In the genomic region with DNA sequence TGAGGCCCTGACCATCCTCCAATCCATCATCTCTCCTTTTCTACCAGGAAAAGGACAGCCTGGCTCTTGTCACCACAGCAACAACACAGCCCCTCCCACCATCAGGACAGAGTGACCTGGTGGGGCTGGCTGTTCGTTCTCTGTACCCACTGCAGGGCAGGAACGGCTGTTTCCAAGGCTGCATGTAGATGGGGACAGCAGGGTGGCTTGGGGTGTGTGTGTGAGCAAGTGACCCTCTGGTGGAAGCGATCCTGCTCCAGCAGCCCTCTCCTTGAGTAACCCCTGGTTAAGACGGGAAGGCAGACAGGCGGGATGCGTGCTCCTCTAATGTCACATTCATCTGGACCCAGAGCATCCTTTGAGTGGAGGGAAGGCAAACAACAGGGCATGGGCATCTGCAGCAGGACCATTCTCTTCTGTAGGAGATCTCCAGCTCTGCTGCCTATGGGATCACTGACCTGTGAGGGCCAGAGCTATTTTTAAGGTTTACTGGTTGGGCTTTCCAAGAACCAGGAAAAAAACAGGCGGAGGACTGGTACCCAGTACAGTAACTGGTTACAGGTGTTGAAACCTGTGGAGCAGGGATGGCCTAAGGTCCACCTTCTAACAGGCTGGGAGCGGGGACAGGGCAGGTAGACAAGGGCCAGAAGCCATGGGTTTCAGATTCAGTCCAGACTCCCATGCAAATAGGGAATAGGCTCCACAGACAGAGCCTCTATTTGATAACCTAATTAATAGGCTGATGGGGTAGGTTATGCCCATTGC, we compare ENCODE assay signal across 28 mouse cellular contexts. TPM values are rescaled to one million over a fixed set of nuclear protein-coding genes. Genes with fewer than 3 reads are reported as not detected.
DNase-seq lines count a peak whose midpoint lies in the region; ATAC-seq and TF ChIP-seq lines count a peak whose summit lies in the region.
"Had no signal": no experiment of that assay in that cellular context is flagged by ENCODE, and none has a peak within 500 bp of the region (broad histone marks: within the 10 kb centered on the region; RNA-seq: fewer than 3 reads in every experiment).

No protein-coding gene starts in this region.

- intact Hi-C loops in gastrocnemius, adult 2 months (cut with DNase I), result no loop called here
- intact Hi-C loops in gastrocnemius, postnatal 36 days (cut with DNase I), result no loop called here
- intact Hi-C loops in heart, postnatal 10 days (cut with DNase I), result no loop called here

- no peak for ATAC-seq in heart, embryonic 13.5 days (ENCODE audit: extremely low read depth, insufficient number of reproducible peaks, low FRiP score, low TSS enrichment)
- no peak for ATAC-seq in midbrain, postnatal 0 days (ENCODE audit: low FRiP score)
- ATAC-seq: activated CD4-positive, CD25-positive, alpha-beta regulatory T cell, adult 4 months; forebrain, embryonic 16.5 days; inflammation-experienced regulatory T-cells, adult 6 months; midbrain, embryonic 15.5 days had no signal

- H3K4me1 ChIP-seq in heart, embryonic 13.5 days, result peaks cover 44% of the 10 kb centered on the region
- peaks cover 47% of the 10 kb centered on the region for H3K4me1 ChIP-seq in midbrain, embryonic 10.5 days
- H3K4me1 ChIP-seq in midbrain, postnatal 0 days (ENCODE audit: insufficient read depth, low read length), result peaks cover 3% of the 10 kb centered on the region; the same call in 1 of the 2 replicates

- peak overlapping the region; percentile 64 for H3K27ac ChIP-seq in gastrocnemius, adult 2 months
- H3K27ac ChIP-seq in heart, embryonic 13.5 days (replicated peaks), result no peak overlapping the region
- 0 out of 2 replicates have a peak overlapping the region, but pooled peaks have one; percentile 7 for H3K27ac ChIP-seq in midbrain, embryonic 10.5 days (replicated peaks)
- H3K27ac ChIP-seq in midbrain, postnatal 0 days (ENCODE audit: low read depth, low read length), result no peak overlapping the region
- H3K27ac ChIP-seq: hindbrain, embryonic 15.5 days; kidney, embryonic 15.5 days; left cerebral cortex, adult 2 months; limb, embryonic 12.5 days; liver, embryonic 15.5 days; midbrain, embryonic 15.5 days had no signal

- H3K27me3 ChIP-seq in heart, embryonic 13.5 days (replicated peaks), result no peaks in the 10 kb centered on the region
- H3K27me3 ChIP-seq in midbrain, embryonic 10.5 days (ENCODE audit: low read depth, poor library complexity, severe bottlenecking), result peaks cover 9% of the 10 kb centered on the region
- H3K27me3 ChIP-seq in midbrain, postnatal 0 days (ENCODE audit: insufficient read depth, low read length), result no peaks in the 10 kb centered on the region
- H3K27me3 ChIP-seq: hindbrain, embryonic 15.5 days; kidney, embryonic 15.5 days; limb, embryonic 12.5 days; midbrain, embryonic 15.5 days had no signal

- peak overlapping the region; percentile 58 for H3K9ac ChIP-seq in heart, embryonic 13.5 days
- H3K9ac ChIP-seq in midbrain, postnatal 0 days (replicated peaks; ENCODE audit: low read length, poor library complexity, severe bottlenecking), result no peak overlapping the region
- H3K9ac ChIP-seq: hindbrain, embryonic 15.5 days; kidney, embryonic 15.5 days; limb, embryonic 12.5 days; liver, embryonic 15.5 days; lung, embryonic 14.5 days; midbrain, embryonic 15.5 days had no signal

- H3K9me3 ChIP-seq in heart, embryonic 13.5 days, result no peaks in the 10 kb centered on the region
- H3K9me3 ChIP-seq in midbrain, embryonic 10.5 days (replicated peaks), result no peaks in the 10 kb centered on the region
- no peaks in the 10 kb centered on the region for H3K9me3 ChIP-seq in midbrain, postnatal 0 days (ENCODE audit: low read length)
- H3K9me3 ChIP-seq: hindbrain, embryonic 15.5 days; kidney, embryonic 15.5 days; limb, embryonic 12.5 days; liver, embryonic 15.5 days; midbrain, embryonic 15.5 days had no signal

- WGBS in heart, embryonic 13.5 days, result 60% methylated on average over 8 of the region's 8 CpGs
- WGBS in midbrain, embryonic 10.5 days, result 76% methylated on average over 8 of the region's 8 CpGs
- 71% methylated on average over 8 of the region's 8 CpGs for whole genome bisulfite sequencing in midbrain, postnatal 0 days

- H3K36me3 ChIP-seq in heart, embryonic 13.5 days, result peaks cover 3% of the 10 kb centered on the region
- H3K36me3 ChIP-seq in midbrain, embryonic 10.5 days, result peaks cover 5% of the 10 kb centered on the region
- H3K36me3 ChIP-seq in midbrain, postnatal 0 days (ENCODE audit: insufficient read depth, low read length), result peaks cover 1% of the 10 kb centered on the region
- H3K36me3 ChIP-seq: hindbrain, embryonic 15.5 days; midbrain, embryonic 15.5 days had no signal

- TF ChIP-seq CTCF in gastrocnemius, adult 2 months (IDR thresholded peaks at IDR 0.05), result no peak
- TF ChIP-seq CTCF in midbrain, postnatal 0 days (IDR thresholded peaks at IDR 0.05), result no peak

- peak; percentile 48 for DNase-seq in adrenal gland, postnatal 14 days
- no peak for DNase-seq in adrenal gland, postnatal 4 days (ENCODE audit: low spot score in 2 of 2)
- peak; percentile 26 for DNase-seq in gastrocnemius, adult 2 months
- no peak for DNase-seq in gastrocnemius, postnatal 36 days
- no peak for DNase-seq in heart, postnatal 10 days
- no peak for DNase-seq in midbrain, embryonic 10.5 days (ENCODE audit: low spot score)
- DNase-seq in midbrain, postnatal 0 days (ENCODE audit: low spot score), result no peak
- DNase-seq: adrenal gland, adult 2 months; heart, postnatal 36 days; kidney, adult 11 months; kidney, postnatal 36 days; lung, embryonic 14.5 days; lung, postnatal 14 days; retina, postnatal 1 day; right cerebral cortex, postnatal 14 days; thymus, postnatal 14 days had no signal

- no peak overlapping the region for H3K4me2 ChIP-seq in heart, embryonic 13.5 days
- H3K4me2 ChIP-seq in midbrain, postnatal 0 days (ENCODE audit: low read depth, low read length, poor library complexity, severe bottlenecking), result no peak overlapping the region
- H3K4me2 ChIP-seq: hindbrain, embryonic 15.5 days; kidney, embryonic 15.5 days; limb, embryonic 12.5 days; liver, embryonic 15.5 days; lung, embryonic 14.5 days; midbrain, embryonic 15.5 days had no signal

- no peak overlapping the region for H3K4me3 ChIP-seq in gastrocnemius, adult 2 months
- no peak overlapping the region for H3K4me3 ChIP-seq in heart, embryonic 13.5 days
- H3K4me3 ChIP-seq in midbrain, embryonic 10.5 days, result no peak overlapping the region
- H3K4me3 ChIP-seq in midbrain, postnatal 0 days (ENCODE audit: low read depth, low read length), result no peak overlapping the region
- H3K4me3 ChIP-seq: erythroblast, embryonic 14.5 days; hindbrain, embryonic 15.5 days; kidney, embryonic 15.5 days; layer of hippocampus, adult 2 months; left cerebral cortex, adult 2 months; limb, embryonic 12.5 days; liver, embryonic 15.5 days; midbrain, embryonic 15.5 days had no signal

RNA-seq across cellular contexts. Expression of a gene that starts 2.6 kb away (rescaled TPM):
- total RNA-seq in adrenal gland, postnatal 14 days (2021), result 70.9 and 76.5 TPM in 2 replicates
- total RNA-seq in adrenal gland, postnatal 4 days (2021), result 10 to 100 TPM; 45.9 to 48.8 TPM
- 10 to 100 TPM; 34.4 to 46.6 TPM for total RNA-seq in gastrocnemius, adult 2 months (2021)
- total RNA-seq in gastrocnemius, postnatal 36 days (2021), result 10 to 100 TPM; 22.1 to 32.2 TPM
- 51.8 and 57.0 TPM in 2 replicates for polyA plus RNA-seq in heart, embryonic 13.5 days (2015; fragmentation: Nextera tagmentation; extraction: Ambion mirVana)
- total RNA-seq in heart, postnatal 10 days (2021), result 10 to 100 TPM; 49.8 to 85.5 TPM
- 36.9 TPM in 2 replicates for polyA plus RNA-seq in midbrain, embryonic 10.5 days (2016; fragmentation: Nextera tagmentation; extraction: Ambion mirVana)
- total RNA-seq in midbrain, postnatal 0 days (2014; rRNA removed), result 78.0 and 95.4 TPM in 2 replicates
- polyA plus RNA-seq in midbrain, postnatal 0 days (2015; fragmentation: Nextera tagmentation; extraction: Ambion mirVana), result 69.1 and 72.5 TPM in 2 replicates

RNA-seq across cellular contexts. Expression of a gene that starts 39.9 kb away (rescaled TPM):
- 33.0 and 35.0 TPM in 2 replicates for total RNA-seq in adrenal gland, postnatal 14 days (2021)
- 10 to 100 TPM; 28.0 to 36.1 TPM for total RNA-seq in adrenal gland, postnatal 4 days (2021)
- 10 to 100 TPM in 1 of 2 experiments, 1 to 10 TPM in 1; 8.1 to 11.6 TPM for total RNA-seq in gastrocnemius, adult 2 months (2021)
- 1 to 10 TPM; 6.6 to 8.9 TPM for total RNA-seq in gastrocnemius, postnatal 36 days (2021)
- polyA plus RNA-seq in heart, embryonic 13.5 days (2015; fragmentation: Nextera tagmentation; extraction: Ambion mirVana), result 54.1 and 63.7 TPM in 2 replicates
- total RNA-seq in heart, postnatal 10 days (2021), result 10 to 100 TPM; 16.8 to 20.3 TPM
- polyA plus RNA-seq in midbrain, embryonic 10.5 days (2016; fragmentation: Nextera tagmentation; extraction: Ambion mirVana), result 94.7 and 110 TPM in 2 replicates
- total RNA-seq in midbrain, postnatal 0 days (2014; rRNA removed), result 25.4 and 31.5 TPM in 2 replicates
- 38.2 and 41.7 TPM in 2 replicates for polyA plus RNA-seq in midbrain, postnatal 0 days (2015; fragmentation: Nextera tagmentation; extraction: Ambion mirVana)

RNA-seq across cellular contexts. Expression of a gene that starts 40.3 kb away (rescaled TPM):
- 14.3 and 14.8 TPM in 2 replicates for total RNA-seq in adrenal gland, postnatal 14 days (2021)
- 10 to 100 TPM; 15.8 to 16.6 TPM for total RNA-seq in adrenal gland, postnatal 4 days (2021)
- 1 to 10 TPM; 3.9 to 6.6 TPM for total RNA-seq in gastrocnemius, adult 2 months (2021)
- 1 to 10 TPM; 3.6 to 3.7 TPM for total RNA-seq in gastrocnemius, postnatal 36 days (2021)
- 8.9 and 10.5 TPM in 2 replicates for polyA plus RNA-seq in heart, embryonic 13.5 days (2015; fragmentation: Nextera tagmentation; extraction: Ambion mirVana)
- 1 to 10 TPM; 8.6 to 8.8 TPM for total RNA-seq in heart, postnatal 10 days (2021)
- polyA plus RNA-seq in midbrain, embryonic 10.5 days (2016; fragmentation: Nextera tagmentation; extraction: Ambion mirVana), result 11.7 and 11.9 TPM in 2 replicates
- total RNA-seq in midbrain, postnatal 0 days (2014; rRNA removed), result 9.3 and 11.5 TPM in 2 replicates
- polyA plus RNA-seq in midbrain, postnatal 0 days (2015; fragmentation: Nextera tagmentation; extraction: Ambion mirVana), result 5.5 and 7.0 TPM in 2 replicates

Comparison
In these comparisons a context has a peak if more than half of its experiments do, and no peak if none do; other contexts are left out.
1. DNase-seq: peak in adrenal gland, postnatal 14 days (single experiment) and gastrocnemius, adult 2 months (single experiment); none in adrenal gland, postnatal 4 days (0 of 2), gastrocnemius, postnatal 36 days (0 of 2), heart, postnatal 10 days (0 of 2), midbrain, embryonic 10.5 days (single experiment) and midbrain, postnatal 0 days (single experiment).
2. H3K27ac ChIP-seq: peak in gastrocnemius, adult 2 months (single experiment) and midbrain, embryonic 10.5 days (single experiment); none in heart, embryonic 13.5 days (single experiment) and midbrain, postnatal 0 days (single experiment).